Mouse (Mus musculus): ENCODE measurements around the gene AI182371.

DNA sequence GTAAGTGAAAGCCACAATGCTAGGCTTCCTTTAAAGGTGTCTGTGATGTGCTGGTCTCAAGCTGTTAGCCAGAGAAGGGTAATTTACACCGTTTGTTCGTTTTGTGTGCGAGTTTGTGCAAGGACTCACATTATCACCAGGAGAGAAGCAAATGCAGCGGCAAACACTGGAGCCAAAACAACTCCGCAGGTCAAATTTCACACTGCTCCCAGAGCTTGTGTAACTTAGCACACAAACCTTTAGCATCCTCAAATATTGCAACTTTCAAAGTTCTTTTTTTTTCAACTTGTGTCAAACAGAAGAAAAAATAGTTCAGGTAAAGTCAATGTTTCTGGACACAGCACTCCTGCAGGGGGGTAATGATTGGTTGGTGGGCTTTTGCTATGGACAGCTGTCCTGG, 2.2 kb upstream of the AI182371 start:
- no peak for TF ChIP-seq ZC3H11A (IDR thresholded peaks at IDR 0.05; ENCODE audit: borderline replicate concordance, low read depth, low read length)
- TF ChIP-seq CHD2 (IDR thresholded peaks at IDR 0.05; ENCODE audit: low read depth, low read length) = no peak
- no peak for TF ChIP-seq MAFK (IDR thresholded peaks at IDR 0.05; ENCODE audit: insufficient read depth, low read depth, low read length)
- no peak for TF ChIP-seq HCFC1 (IDR thresholded peaks at IDR 0.05; ENCODE audit: borderline replicate concordance, insufficient read depth, low read length)
- no peak for TF ChIP-seq ZNF384 (IDR thresholded peaks at IDR 0.05; ENCODE audit: low read depth, low read length)
